Comparison of ENCODE assay signal across 9 mouse cellular contexts in genomic region chr16:23986871-23987270, GRCm38 (mm10). TPM values are rescaled to one million over a fixed set of nuclear protein-coding genes. Genes with fewer than 3 reads are reported as not detected.
A peak's percentile ranks its signal among the peaks of the same experiment; 100 is the strongest.
DNase-seq lines count a peak whose midpoint lies in the region; ATAC-seq and TF ChIP-seq lines count a peak whose summit lies in the region.
"Had no signal": no experiment of that assay in that cellular context is flagged by ENCODE, and none has a peak within 500 bp of the region (broad histone marks: within the 10 kb centered on the region; RNA-seq: fewer than 3 reads in every experiment).

No protein-coding gene starts in this region.

- ATAC-seq in limb, embryonic 13.5 days (ENCODE audit: low FRiP score, low read depth) = no peak
- no peak for ATAC-seq in neural tube, embryonic 12.5 days (ENCODE audit: low FRiP score, low read depth)

- WGBS in limb, embryonic 13.5 days = under 1% methylated on average over 17 of the region's 17 CpGs
- WGBS in neural tube, embryonic 12.5 days = 0% methylated on average over 17 of the region's 17 CpGs

- peak overlapping the region; percentile 45 for H3K4me3 ChIP-seq in cortical plate, adult 2 months (ENCODE audit: insufficient read depth, low read length)
- H3K4me3 ChIP-seq in limb, embryonic 13.5 days = peak overlapping the region; percentile 75
- H3K4me3 ChIP-seq in neural tube, embryonic 12.5 days = peak overlapping the region; percentile 69

- H3K4me2 ChIP-seq in limb, embryonic 13.5 days (replicated peaks) = peak overlapping the region; percentile 95
- peak overlapping the region; percentile 95 for H3K4me2 ChIP-seq in neural tube, embryonic 12.5 days (replicated peaks)

- H3K27ac ChIP-seq in cortical plate, adult 2 months (ENCODE audit: insufficient read depth, low read length) = peak overlapping the region; percentile 26
- H3K27ac ChIP-seq in limb, embryonic 13.5 days = no peak overlapping the region
- no peak overlapping the region for H3K27ac ChIP-seq in neural tube, embryonic 12.5 days

- TF ChIP-seq CTCF in cortical plate, adult 2 months (IDR thresholded peaks at IDR 0.05; ENCODE audit: extremely low read depth, insufficient read depth, low read length) = no peak

- H3K4me1 ChIP-seq in cortical plate, adult 2 months (ENCODE audit: control insufficient read depth, insufficient read depth, low read length) = peaks cover 2% of the 10 kb centered on the region; the same call in 1 of the 2 replicates
- peaks cover 62% of the 10 kb centered on the region for H3K4me1 ChIP-seq in limb, embryonic 13.5 days
- H3K4me1 ChIP-seq in neural tube, embryonic 12.5 days = peaks cover 43% of the 10 kb centered on the region

- TF ChIP-seq POLR2A in cortical plate, adult 2 months (IDR thresholded peaks at IDR 0.05; ENCODE audit: extremely low read depth, insufficient read depth, low read length) = no peak

- no peaks in the 10 kb centered on the region for H3K36me3 ChIP-seq in limb, embryonic 13.5 days
- H3K36me3 ChIP-seq in neural tube, embryonic 12.5 days = no peaks in the 10 kb centered on the region

- intact Hi-C loops in heart, postnatal 10 days (cut with DNase I) = loop anchor here (5.0 to 10.0 kb wide), 4 partner anchors 505 to 748 kb away; no protein-coding TSS in a partner anchor

- H3K27me3 ChIP-seq in limb, embryonic 13.5 days = peaks cover 7% of the 10 kb centered on the region; the same call in 1 of the 2 replicates
- H3K27me3 ChIP-seq in neural tube, embryonic 12.5 days (replicated peaks) = peaks cover 24% of the 10 kb centered on the region

- DNase-seq in 3T3-L1 (ENCODE audit: low read depth, low spot score) = peak; percentile 74
- peak; percentile 64 for DNase-seq in A20 (ENCODE audit: low read depth, low spot score)
- DNase-seq in heart, postnatal 10 days = peak; percentile 49 to 63
- DNase-seq in right cerebral cortex, postnatal 25 days = no peak
- no peak for DNase-seq in left cerebral cortex, adult 9 months (ENCODE audit: low spot score in 2 of 2)

- H3K9ac ChIP-seq in limb, embryonic 13.5 days = peak overlapping the region; percentile 89
- peak overlapping the region; percentile 48 for H3K9ac ChIP-seq in neural tube, embryonic 12.5 days

- no peaks in the 10 kb centered on the region for H3K9me3 ChIP-seq in limb, embryonic 13.5 days
- H3K9me3 ChIP-seq in neural tube, embryonic 12.5 days = no peaks in the 10 kb centered on the region

RNA-seq across cellular contexts. Expression of gene Gm37419, which starts 1.4 kb away (rescaled TPM):
- polyA plus RNA-seq in cortical plate, adult 2 months (2012; rRNA removed) = not detected in 2 replicates
- not detected for total RNA-seq in heart, postnatal 10 days (2021)
- polyA plus RNA-seq in limb, embryonic 13.5 days (2015; fragmentation: Nextera tagmentation; extraction: Ambion mirVana) = not detected in 2 replicates
- not detected in 2 replicates for polyA plus RNA-seq in neural tube, embryonic 12.5 days (2016; fragmentation: Nextera tagmentation; extraction: Ambion mirVana)
- total RNA-seq: hematopoietic stem cell, adult 5-6 weeks had no signal

RNA-seq across cellular contexts. Expression of gene Bcl6, which starts 1.8 kb away (rescaled TPM):
- polyA plus RNA-seq in cortical plate, adult 2 months (2012; rRNA removed) = 16.2 and 19.8 TPM in 2 replicates
- 1 to 10 TPM; 4.8 to 9.4 TPM for total RNA-seq in heart, postnatal 10 days (2021)
- 1.2 and 1.5 TPM in 2 replicates for polyA plus RNA-seq in limb, embryonic 13.5 days (2015; fragmentation: Nextera tagmentation; extraction: Ambion mirVana)
- 0.05 and 0.41 TPM in 2 replicates for polyA plus RNA-seq in neural tube, embryonic 12.5 days (2016; fragmentation: Nextera tagmentation; extraction: Ambion mirVana)

RNA-seq across cellular contexts. Expression of gene Rtp2, which starts 54.7 kb away (rescaled TPM):
- 0.04 TPM in 2 replicates for polyA plus RNA-seq in cortical plate, adult 2 months (2012; rRNA removed)
- total RNA-seq in heart, postnatal 10 days (2021) = not detected
- not detected in 2 replicates for polyA plus RNA-seq in limb, embryonic 13.5 days (2015; fragmentation: Nextera tagmentation; extraction: Ambion mirVana)
- not detected in 2 replicates for polyA plus RNA-seq in neural tube, embryonic 12.5 days (2016; fragmentation: Nextera tagmentation; extraction: Ambion mirVana)
- total RNA-seq: hematopoietic stem cell, adult 5-6 weeks had no signal

Comparison
In these comparisons a context has a peak if more than half of its experiments do, and no peak if none do; other contexts are left out.
1. DNase-seq: peak in 3T3-L1 (single experiment), A20 (single experiment) and heart, postnatal 10 days (2 of 2); none in right cerebral cortex, postnatal 25 days (single experiment) and left cerebral cortex, adult 9 months (0 of 2).
2. Peak in every context shown above with its lines, with median percentiles within 50 percentile points of each other: H3K4me3 ChIP-seq.